Mouse (Mus musculus) stomach, postnatal 0 days (tissue): ENCODE results near the gene Hist1h1c. TPM values are rescaled to one million over a fixed set of nuclear protein-coding genes. Genes with fewer than 3 reads are reported as not detected.

Source experiments
- ATAC-seq: fragments of 200-750 bp; cut with Nextera tagmentation; 2 replicates; pipeline ENCODE4 v1.8.0; 2017; ENCODE audit not compliant: low FRiP score, low TSS enrichment
- DNase-seq: peaks from one replicate; pipeline ENCODE4 v3.0.0-alpha.2; 2016; ENCODE audit warnings: low spot score
- H3K27ac ChIP-seq: fragments of 300-500 bp; sonication (generic); replicated peaks from 2 replicates; pipeline ENCODE4 v1.5.1; 2014; ENCODE audit warnings: mild to moderate bottlenecking, control low read depth
- H3K27me3 ChIP-seq: fragments of 300-500 bp; sonication (generic); 2 replicates; pipeline ENCODE4 v1.6.1; 2014; ENCODE audit warnings: low read length; ENCODE audit not compliant: control insufficient read depth, insufficient read depth
- H3K36me3 ChIP-seq: fragments of 300-500 bp; sonication (generic); 2 replicates; pipeline ENCODE4 v1.6.1; 2014; ENCODE audit warnings: low read length, mixed read lengths; ENCODE audit not compliant: control insufficient read depth, insufficient read depth
- H3K4me1 ChIP-seq: fragments of 300-500 bp; sonication (generic); replicated peaks from 2 replicates; pipeline ENCODE4 v1.6.1; 2014; ENCODE audit warnings: antibody characterized with exemption; ENCODE audit not compliant: control insufficient read depth, insufficient read depth
- H3K4me2 ChIP-seq: fragments of 300-500 bp; sonication (generic); replicated peaks from 2 replicates; pipeline ENCODE4 v1.6.1; 2014; ENCODE audit warnings: low read depth, mild to moderate bottlenecking, control low read depth, moderate library complexity
- H3K4me3 ChIP-seq: fragments of 300-500 bp; sonication (generic); 2 replicates; pipeline ENCODE4 v1.5.1; 2014; ENCODE audit warnings: low read depth, low read length, control low read depth
- H3K9ac ChIP-seq: fragments of 300-500 bp; sonication (generic); 2 replicates; pipeline ENCODE4 v1.6.1; 2014; ENCODE audit warnings: mild to moderate bottlenecking, low read length, control low read depth, mixed read lengths
- H3K9me3 ChIP-seq: fragments of 300-500 bp; sonication (generic); 2 replicates; pipeline ENCODE4 v1.6.1; 2016; ENCODE audit warnings: low read length; ENCODE audit not compliant: control insufficient read depth
- CTCF ChIP-seq: IDR thresholded peaks from 2 replicates; pipeline ENCODE4 v1.5.1; 2016; ENCODE audit warnings: antibody characterized with exemption, low read depth, mild to moderate bottlenecking, moderate library complexity
- EP300 ChIP-seq: optimal IDR thresholded peaks from 2 replicates; pipeline ENCODE3; 2016; ENCODE audit warnings: antibody characterized with exemption
- WGBS: fragments of 180-500 bp; shearing (Covaris S2); extraction: QIAGEN DNeasy Blood & Tissue Kit; methylation state at CpG from one replicate; pipeline ENCODE4 v1.1.7; 2014; 5-methylcytosine and 5-hydroxymethylcytosine counted together
- polyA plus RNA-seq: library from polyadenylated mRNA; unstranded; fragments of >200 nt; fragmentation: Nextera tagmentation; extraction: Ambion mirVana; gene quantifications from 2 replicates; pipeline ENCODE4 v1.2.1, GENCODE M21; 2015

Hist1h1c gene
- polyA plus RNA-seq, 1 experiment from 2014 or later: 104 TPM

DNA sequence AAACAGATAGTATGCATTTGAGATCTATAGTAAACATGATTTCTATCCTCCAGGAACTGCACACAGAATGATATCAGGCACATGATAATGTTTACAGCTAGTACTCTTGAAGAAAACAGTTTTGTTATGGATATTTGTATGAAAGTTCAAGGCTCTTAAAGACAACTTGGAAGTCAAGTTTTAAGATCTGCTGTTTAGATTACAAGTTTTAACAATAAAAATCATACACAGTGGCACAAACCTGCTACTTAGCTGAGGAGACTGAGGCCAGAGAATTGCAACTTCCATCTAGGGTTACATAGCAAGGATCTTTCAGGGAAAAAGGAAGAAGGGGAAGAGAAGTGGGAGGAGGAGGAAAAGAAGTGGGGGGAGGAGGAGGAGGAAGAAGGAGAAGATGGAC is 16.4 kb downstream of the Hist1h1c start:
- Histone ChIP-seq H3K27ac (no peak overlapping the region), H3K36me3 (no peaks in the 10 kb centered on the region), H3K27me3 (no peaks in the 10 kb centered on the region), H3K9me3 (no peaks in the 10 kb centered on the region), H3K4me3 (no peak overlapping the region), H3K4me2 (no peak overlapping the region), H3K9ac (no peak overlapping the region), H3K4me1 (no peaks in the 10 kb centered on the region)
- DNase-seq (no peak), ATAC-seq (no peak)
- no peak for TF ChIP-seq EP300
- no peak for TF ChIP-seq CTCF

DNA sequence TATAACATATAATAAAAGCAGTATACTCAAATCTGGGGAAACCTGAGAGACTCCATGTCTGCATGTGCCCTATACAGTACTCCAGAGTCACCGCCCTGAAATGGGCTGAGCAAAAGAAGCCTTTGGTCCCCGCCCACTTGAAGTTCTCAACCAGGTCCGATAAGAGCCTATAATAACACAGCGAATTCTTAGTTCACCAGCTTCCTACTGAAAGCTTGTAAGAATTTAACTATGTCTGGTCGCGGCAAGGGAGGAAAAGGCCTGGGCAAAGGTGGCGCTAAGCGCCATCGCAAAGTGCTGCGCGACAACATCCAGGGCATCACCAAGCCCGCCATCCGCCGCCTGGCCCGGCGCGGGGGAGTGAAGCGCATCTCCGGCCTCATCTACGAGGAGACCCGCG is 18.2 kb downstream of the Hist1h1c start, which contains the start of gene Hist1h4b:
Gene Hist1h4b (plus strand): TSS at position 224 of the 400 bp plus-strand sequence.
- WGBS: 0% methylated on average over 17 of the region's 22 CpGs

DNA sequence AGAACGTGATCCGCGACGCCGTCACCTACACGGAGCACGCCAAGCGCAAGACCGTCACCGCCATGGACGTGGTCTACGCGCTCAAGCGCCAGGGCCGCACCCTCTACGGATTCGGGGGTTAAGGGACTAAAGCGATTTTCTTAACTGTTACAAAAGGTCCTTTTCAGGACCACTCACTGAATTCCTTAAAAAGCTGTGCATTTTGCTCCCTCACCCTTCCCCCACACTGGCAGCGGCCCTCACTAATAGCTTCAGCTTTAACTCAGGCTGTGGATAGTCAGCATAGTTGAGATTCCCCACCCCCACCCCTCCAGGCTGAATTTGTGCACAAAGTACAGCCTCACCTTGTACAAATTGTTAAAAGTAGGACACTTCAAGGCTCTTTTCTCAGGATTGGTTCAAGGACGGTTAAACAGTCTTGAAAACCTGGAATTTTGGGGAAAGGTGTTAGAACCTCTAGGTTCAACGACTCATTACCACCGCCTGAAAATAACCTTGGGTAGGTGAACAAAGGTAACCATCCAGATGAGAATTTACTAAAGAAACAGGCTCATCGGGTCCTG is 18.7 kb downstream of the Hist1h1c start:
- Histone ChIP-seq H3K36me3 (no peaks in the 10 kb centered on the region), H3K27ac (peak overlapping the region; percentile 90), H3K4me2 (peak overlapping the region; percentile 52), H3K27me3 (no peaks in the 10 kb centered on the region), H3K9ac (peak overlapping the region; percentile 61), H3K9me3 (no peaks in the 10 kb centered on the region), H3K4me1 (no peaks in the 10 kb centered on the region), H3K4me3 (peak overlapping the region; percentile 35)
- TF ChIP-seq EP300 (no peak), CTCF (no peak)
- WGBS: under 1% methylated on average over 15 of the region's 23 CpGs
- peak; percentile 56 for DNase-seq
- 0 out of 2 replicates have a peak, but pooled peaks have one; percentile 1 for ATAC-seq

More for the DNA sequence above, 18.2 kb downstream of the Hist1h1c start, which contains the start of gene Hist1h4b:
- peak within 1 kb of the TSS; percentile 52 for H3K4me2 ChIP-seq
- DNase-seq (peak; percentile 91), ATAC-seq (peak; percentile 79)
- TF ChIP-seq EP300 (peak; percentile 74), CTCF (no peak)
- H3K27me3 ChIP-seq: no peaks in the 10 kb centered on the region
- H3K36me3 ChIP-seq: no peaks in the 10 kb centered on the region
- H3K4me3 ChIP-seq: peak within 1 kb of the TSS; percentile 35
- peak within 1 kb of the TSS; percentile 61 for H3K9ac ChIP-seq
- peak within 1 kb of the TSS; percentile 90 for H3K27ac ChIP-seq
- no peaks in the 10 kb centered on the region for H3K4me1 ChIP-seq
- no peaks in the 10 kb centered on the region for H3K9me3 ChIP-seq

DNA sequence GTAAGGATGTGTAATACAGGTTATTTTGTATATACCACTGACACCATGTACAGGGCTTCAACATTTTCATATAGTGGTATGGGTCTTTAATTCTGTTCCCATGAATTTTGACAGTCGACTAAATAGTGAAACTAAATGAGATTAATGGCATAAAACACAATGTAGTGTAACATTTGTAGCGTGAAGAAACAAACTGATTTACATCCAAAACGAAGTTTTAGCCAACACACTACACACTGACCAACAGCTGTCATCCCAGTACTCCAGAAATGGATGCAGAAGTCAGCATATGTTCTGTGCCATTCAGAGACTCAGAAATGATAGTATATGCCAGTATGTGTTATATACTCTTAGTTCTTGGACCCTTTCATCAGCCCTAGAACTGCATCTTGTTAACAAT is 19.3 kb downstream of the Hist1h1c start:
- TF ChIP-seq EP300 (no peak), CTCF (no peak)
- no peaks in the 10 kb centered on the region for H3K4me1 ChIP-seq
- no peaks in the 10 kb centered on the region for H3K27me3 ChIP-seq
- 43% methylated on average over 3 of the region's 3 CpGs for WGBS
- no peaks in the 10 kb centered on the region for H3K36me3 ChIP-seq
- no peak for ATAC-seq
- DNase-seq: no peak
- no peaks in the 10 kb centered on the region for H3K9me3 ChIP-seq
- no peak overlapping the region for H3K9ac ChIP-seq
- H3K4me3 ChIP-seq: no peak overlapping the region
- H3K4me2 ChIP-seq: no peak overlapping the region
- H3K27ac ChIP-seq: no peak overlapping the region

DNA sequence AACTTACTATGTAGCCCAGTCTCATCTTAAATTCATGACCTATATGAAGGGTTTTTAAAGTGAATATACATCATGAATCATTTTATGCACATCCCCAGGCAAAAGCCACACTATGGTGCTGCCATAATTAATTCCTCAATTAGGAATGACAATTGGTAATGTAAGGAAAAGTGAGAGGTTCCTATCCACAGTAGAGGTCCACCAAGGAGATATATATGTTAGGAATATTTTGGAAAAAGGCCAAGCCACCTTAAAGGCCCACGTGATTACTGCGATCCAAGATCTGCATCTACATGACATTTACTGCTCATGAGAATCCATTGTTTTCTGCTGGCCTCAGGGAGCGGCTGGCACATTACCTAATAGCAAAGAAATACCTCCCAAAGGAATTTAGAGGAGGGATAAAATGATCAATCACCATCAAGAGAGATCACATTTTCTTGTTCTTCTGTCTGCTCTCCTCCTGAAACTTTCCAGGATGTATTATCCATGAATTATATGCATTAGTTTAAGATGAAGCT is 20.7 kb downstream of the Hist1h1c start:
- TF ChIP-seq CTCF (no peak), EP300 (no peak)
- Histone ChIP-seq H3K4me2 (no peak overlapping the region), H3K27me3 (no peaks in the 10 kb centered on the region), H3K27ac (no peak overlapping the region), H3K36me3 (no peaks in the 10 kb centered on the region), H3K4me3 (no peak overlapping the region), H3K9me3 (no peaks in the 10 kb centered on the region), H3K9ac (no peak overlapping the region), H3K4me1 (peaks cover 3% of the 10 kb centered on the region; the same call in 1 of the 2 replicates)
- 60% methylated on average over 3 of the region's 3 CpGs for WGBS
- ATAC-seq (no peak), DNase-seq (no peak)

DNA sequence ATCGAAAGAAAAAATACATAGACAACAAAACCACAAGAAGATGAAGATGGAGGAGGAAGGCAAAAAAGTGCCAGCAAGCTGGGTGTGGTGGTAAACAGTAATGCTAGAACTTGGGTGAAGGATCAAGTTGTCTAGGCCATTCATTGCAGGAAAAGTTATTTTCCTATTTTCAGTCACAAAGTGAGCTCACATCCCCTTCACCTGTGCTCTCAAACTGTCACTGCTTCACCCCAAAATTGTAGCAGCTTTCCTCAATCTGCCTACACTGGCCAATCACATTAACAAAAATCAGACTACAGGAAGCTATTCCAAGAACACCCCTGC is 21.3 kb downstream of the Hist1h1c start:
- no peak for DNase-seq
- no peaks in the 10 kb centered on the region for H3K36me3 ChIP-seq
- H3K9me3 ChIP-seq: no peaks in the 10 kb centered on the region
- H3K4me3 ChIP-seq: no peak overlapping the region
- H3K9ac ChIP-seq: no peak overlapping the region
- peaks cover 3% of the 10 kb centered on the region; the same call in 1 of the 2 replicates for H3K4me1 ChIP-seq
- ATAC-seq: no peak
- no peaks in the 10 kb centered on the region for H3K27me3 ChIP-seq
- TF ChIP-seq CTCF: no peak
- TF ChIP-seq EP300: no peak
- H3K27ac ChIP-seq: no peak overlapping the region
- no peak overlapping the region for H3K4me2 ChIP-seq
- WGBS: 71% methylated on average over 1 of the region's 1 CpGs
